Mouse (Mus musculus): ENCODE measurements around the gene Pask. TPM values are rescaled to one million over a fixed set of nuclear protein-coding genes. Genes with fewer than 3 reads are reported as not detected.

The Pask gene
- total RNA-seq (2023), result 1 to 10 TPM in 1 of 2 experiments, under 1 TPM in 1; 0.64 to 2.0 TPM

GRCm38 (mm10) chr1:93342648-93343503, at the start of gene Pask, which contains the start of gene Ppp1r7:
Gene Pask, minus strand, starts transcription at chr1:93343482.
Gene Ppp1r7, plus strand, starts transcription at chr1:93342854.

GRCm38 (mm10) chr1:93373665-93374064, 30.4 kb upstream of the Pask start, which contains the start of gene Ano7:
Gene Ano7, plus strand, starts transcription at chr1:93373930.

DNA sequence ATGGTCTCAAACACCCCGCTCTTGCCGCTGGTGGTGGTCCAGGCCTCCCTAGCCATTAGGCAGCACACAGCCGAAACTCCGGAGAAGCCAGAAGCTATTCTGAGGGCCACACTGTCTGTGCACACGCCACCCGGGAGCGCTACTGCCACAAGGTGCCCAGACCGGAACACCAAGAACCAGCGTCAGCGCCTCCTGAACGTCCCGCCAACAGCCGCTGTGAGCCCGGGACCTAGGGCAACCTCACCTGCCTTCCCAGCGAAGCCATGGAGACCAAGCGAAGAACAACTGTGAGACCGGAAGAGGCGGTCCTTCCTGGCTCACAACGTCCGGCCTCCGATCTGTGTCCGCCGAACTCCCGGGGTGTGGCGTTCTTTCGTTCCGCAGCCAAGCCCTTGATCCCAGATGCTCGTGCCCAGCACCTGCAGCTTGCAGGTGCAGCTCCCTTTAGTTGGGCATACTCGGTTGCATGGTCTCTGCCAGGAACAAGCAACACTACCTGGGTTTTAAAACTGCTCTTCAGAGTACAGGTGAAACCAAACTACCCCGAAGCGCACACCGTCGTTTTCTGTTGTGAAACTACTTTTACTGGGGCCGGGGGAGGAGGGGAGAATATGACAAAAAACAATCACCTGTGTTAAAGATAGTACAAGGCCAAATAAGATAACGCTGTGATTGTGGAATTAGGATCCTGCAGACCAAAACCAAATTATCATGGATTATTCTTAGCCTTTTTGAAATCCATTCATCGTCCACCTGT, 37.5 kb downstream of the Pask start, which contains the start of gene Mterf4:
TSS of gene Mterf4 (minus strand) at position 335 of the 757 bp plus-strand sequence.

Other genes starting within 250 kb of the Pask start
- 1 to 10 TPM; 1.0 to 1.5 TPM for gene Kif1a, start 241.5 kb downstream of the Pask start, total RNA-seq (2023)
- gene Agxt, start 208.2 kb downstream of the Pask start, total RNA-seq (2023), result not detected
- not detected for gene 2310007B03Rik, start 182.5 kb downstream of the Pask start, total RNA-seq (2023)
- gene Crocc2, start 174.8 kb downstream of the Pask start, total RNA-seq (2023), result under 1 TPM; 0.21 to 0.27 TPM
- gene Sned1, start 107.6 kb downstream of the Pask start, total RNA-seq (2023), result 10 to 100 TPM in 1 of 2 experiments, 1 to 10 TPM in 1; 9.2 to 12.2 TPM
- 1 to 10 TPM; 5.8 to 8.0 TPM for gene Mterf4, start 37.6 kb downstream of the Pask start, total RNA-seq (2023)
- 10 to 100 TPM; 14.2 to 14.3 TPM for gene Ppp1r7, start 628 bp downstream of the Pask start, total RNA-seq (2023)
- not detected for gene Ano7, start 30.4 kb upstream of the Pask start, total RNA-seq (2023)
- gene Hdlbp, start 135.3 kb upstream of the Pask start, total RNA-seq (2023), result 100 to 1,000 TPM; 182 to 208 TPM
- 1 to 10 TPM; 9.0 to 9.3 TPM for gene Farp2, start 168.6 kb upstream of the Pask start, total RNA-seq (2023)

All from monocyte, adult 59 days (primary cell).